Mouse (Mus musculus) embryo, embryonic 10.5 days (tissue): ENCODE results near the gene Cpeb4.

Source experiments
- DNase-seq: peaks from one replicate; pipeline ENCODE4 v3.0.0-alpha.2; 2015; ENCODE audit warnings: low spot score

Gene Cpeb4

DNA sequence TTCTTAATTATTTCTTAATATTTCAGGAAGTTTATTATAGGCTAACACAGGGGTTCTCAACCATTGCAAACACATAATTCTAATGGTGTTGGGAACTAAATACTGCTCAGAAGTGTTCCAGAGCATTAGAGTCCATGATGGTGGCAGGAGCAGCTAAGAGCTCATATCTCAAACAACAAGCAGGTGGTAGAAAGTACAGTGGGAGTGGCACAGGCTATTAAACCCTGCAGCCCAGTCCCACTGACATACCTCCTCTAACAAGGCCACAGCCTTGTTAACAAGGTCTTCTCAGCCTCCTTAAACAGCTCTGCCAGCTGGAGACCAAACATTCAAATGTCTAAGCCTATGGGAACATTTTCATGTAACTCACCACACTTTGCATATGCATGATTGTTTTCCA lies 27.2 kb downstream of the Cpeb4 start:
- DNase-seq = no peak

DNA sequence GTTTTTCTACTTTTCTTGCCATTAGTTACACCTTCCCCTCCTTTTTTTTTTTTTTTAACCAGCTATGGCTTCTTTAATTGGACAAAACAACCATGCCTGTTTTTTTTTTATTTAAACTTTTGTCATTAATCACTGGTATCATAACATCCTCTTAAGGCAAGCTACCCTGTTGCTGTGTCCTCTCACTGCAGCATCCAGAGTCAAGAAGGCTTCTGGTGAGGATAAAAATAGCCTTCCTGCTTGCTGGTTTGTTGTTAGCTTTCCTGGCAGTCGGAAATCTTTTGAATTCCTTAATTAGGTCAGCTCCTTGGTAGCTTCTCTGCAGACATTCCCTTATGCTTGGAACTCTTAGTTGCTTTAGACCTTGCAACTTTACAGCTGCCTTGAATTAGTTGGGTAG lies 28.7 kb downstream of the Cpeb4 start:
- DNase-seq = peak; percentile 4

- no peak for DNase-seq
Measured at GRCm38 (mm10) chr11:31902251-31903001, 30.4 kb downstream of the Cpeb4 start.

GRCm38 (mm10) chr11:31906499-31906898 lies 34.5 kb downstream of the Cpeb4 start:
- DNase-seq = no peak

DNA sequence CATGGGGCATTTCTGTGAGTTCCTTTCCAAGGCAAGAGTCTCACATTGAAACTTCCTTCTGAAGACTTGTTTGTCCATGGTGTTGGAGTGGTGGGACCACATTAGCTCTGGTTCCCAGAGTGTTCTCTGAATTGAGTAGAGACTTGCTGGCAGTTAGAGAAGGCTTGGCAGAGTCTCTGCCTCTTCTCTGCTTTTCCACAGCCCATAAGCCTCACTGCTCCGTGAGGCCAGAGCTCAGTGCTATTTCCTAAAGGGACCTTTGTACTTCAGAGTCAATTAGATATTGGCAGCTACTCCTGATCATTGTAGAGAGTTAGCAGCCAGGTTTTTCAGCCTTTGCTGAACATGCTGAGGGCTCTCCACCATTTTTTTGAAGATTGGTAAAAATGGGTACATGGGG lies 35.6 kb downstream of the Cpeb4 start:
- DNase-seq = no peak

GRCm38 (mm10) chr11:31912958-31913357 lies 40.9 kb downstream of the Cpeb4 start:
- no peak for DNase-seq

- no peak for DNase-seq
Measured at GRCm38 (mm10) chr11:31917769-31918168, 45.8 kb downstream of the Cpeb4 start.

- no peak for DNase-seq
Measured at GRCm38 (mm10) chr11:31930051-31930450, 58.0 kb downstream of the Cpeb4 start.

GRCm38 (mm10) chr11:31935652-31936051 lies 63.6 kb downstream of the Cpeb4 start:
- no peak for DNase-seq

GRCm38 (mm10) chr11:31936910-31937525 lies 65.0 kb downstream of the Cpeb4 start:
- DNase-seq = no peak

- no peak for DNase-seq
Measured at GRCm38 (mm10) chr11:31940898-31941639, 69.1 kb downstream of the Cpeb4 start.

DNA sequence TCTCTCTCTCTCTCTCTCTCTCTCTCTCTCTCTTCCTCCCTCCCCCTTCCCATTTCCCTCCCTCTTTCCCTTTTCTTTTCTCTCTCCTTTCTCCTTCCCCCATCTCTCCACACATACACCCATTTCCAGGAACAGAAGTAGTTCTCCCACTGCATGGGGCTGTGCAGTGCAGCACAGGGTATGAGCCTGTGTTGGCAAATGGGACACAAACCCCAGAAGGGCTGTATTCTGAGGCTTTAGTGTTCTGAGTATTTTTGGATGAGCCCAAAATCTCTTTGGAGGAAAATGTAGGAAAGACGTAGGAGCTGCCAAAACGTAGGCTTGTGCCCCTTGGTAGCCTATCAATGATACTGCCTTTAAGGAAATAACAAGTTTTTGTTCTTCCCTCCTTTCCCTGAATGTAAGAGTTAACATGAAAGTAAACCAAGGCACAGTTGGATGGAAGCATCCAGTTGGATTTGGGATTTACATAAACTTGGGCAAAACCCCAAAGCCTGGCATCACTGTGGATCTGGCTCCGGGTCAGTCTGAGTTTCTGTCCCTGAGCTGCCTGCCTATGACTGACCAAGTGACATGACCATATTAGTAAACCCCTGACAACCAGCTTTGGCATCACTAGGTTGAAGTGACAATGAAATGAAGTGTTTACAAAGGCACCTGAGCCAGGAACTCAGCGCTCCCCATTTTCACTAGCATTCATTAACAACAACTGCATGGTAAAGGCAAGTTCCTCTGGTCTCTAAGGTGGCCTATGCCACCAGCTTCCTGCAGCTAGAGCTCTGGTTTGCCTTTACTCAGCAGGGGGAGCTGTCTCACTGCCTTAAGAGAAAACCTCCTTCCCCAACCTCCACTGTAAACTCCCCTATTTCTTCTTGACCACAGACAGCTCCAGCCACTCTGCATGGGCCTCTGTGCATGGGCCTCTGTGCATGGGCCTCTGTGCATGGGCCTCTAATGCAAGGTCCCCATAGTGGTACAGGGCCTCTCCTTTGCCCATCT lies 69.9 kb downstream of the Cpeb4 start:
- DNase-seq = no peak

DNA sequence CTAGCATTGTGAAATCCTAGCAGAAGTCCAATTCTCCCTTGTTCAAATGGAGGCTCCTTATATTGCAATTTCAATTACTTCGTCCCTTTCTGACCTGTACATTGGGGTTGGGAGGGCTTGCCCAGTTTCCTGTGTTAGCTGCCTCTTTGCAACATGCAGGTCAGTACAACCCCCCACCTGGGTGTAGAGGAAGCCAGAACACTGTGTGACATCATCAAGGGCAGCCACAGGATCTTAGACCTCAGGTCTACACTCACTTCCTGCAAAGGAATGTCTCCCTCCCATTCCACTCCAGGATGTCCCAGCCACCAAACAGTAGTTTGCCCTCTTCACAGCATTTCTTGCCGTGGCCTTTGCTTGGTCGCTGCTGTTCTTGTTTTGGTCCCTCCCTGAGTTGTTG lies 73.5 kb downstream of the Cpeb4 start:
- no peak for DNase-seq

DNA sequence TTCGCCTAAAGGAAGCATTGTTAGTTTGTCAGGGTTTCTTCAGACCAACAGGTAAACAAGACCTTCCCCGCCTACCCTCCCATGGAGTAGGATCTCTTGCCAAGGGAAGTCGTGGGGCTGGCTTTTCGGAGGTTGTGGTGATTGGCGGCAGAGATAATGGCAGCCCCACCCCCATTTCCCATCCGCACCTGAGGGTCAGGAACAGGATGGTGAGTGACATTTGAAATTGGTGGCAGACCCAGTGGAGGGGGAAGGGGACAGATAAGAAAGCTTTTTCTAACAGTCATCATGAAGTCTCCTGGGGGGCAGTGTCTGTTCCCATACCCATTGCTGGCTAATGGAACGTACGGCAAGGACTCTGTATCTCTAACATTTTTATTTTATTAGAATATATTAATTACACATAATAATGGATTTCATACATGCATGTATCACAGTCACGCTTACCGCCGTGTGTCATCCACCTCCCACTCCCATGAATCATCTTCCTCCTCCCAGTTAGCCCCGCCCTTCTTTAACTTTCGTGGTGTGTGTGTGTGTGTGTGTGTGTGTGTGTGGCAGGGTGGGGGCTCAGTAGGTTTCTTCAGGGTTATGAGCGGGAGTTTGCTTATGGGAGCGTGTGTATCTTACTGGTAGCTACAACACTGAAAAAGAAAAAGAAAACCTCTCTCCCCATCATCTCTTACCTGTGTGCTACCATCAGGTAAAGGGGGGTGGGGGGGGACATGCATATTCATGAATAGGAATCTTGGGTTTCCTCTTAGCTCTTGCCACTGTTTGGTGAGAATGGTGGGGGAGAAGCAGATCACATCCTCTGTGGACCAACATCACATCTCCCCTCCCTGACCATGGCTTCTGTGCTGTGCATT lies 76.7 kb downstream of the Cpeb4 start:
- DNase-seq = no peak

DNA sequence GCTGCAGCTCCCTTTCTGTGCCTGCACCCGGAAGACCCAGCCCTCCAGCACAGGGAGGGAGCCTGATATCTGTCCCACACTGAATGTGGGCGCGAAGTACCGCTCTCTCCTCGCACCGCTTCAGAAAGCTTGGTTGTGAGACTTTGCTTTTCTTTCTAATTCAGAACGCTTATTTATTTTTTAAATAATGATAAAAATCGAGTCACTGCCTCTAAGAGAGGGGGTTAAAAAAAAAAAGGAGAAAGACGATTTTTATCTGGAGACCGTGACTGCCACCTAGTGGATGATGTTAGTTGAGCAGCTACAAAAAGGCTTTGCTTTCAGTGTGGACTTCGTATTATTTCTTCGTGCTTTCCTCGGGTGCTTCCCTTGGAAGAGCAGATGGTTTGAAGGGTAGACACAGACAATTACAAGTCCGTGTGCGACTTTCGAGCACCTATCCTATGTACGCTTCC lies 77.3 kb downstream of the Cpeb4 start:
- DNase-seq = peak; percentile 95

DNA sequence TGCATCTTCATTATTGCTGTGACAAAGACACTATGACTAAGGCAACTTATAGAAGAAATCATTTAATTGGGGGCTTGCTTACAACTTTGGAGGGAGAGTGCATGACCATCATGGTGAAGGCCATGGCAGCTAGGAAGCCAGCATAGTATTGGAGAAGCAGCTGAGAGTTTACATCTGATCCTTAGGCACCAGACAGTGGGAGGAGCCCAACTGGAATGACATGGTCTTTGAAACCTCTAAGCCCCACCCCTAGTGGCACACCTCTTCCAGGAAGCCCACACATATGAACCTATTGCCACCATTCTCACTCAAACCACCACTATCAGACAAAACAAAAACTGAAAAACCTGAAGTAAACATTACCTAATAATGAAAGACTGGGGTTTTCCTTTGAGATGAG lies 88.1 kb downstream of the Cpeb4 start:
- DNase-seq = no peak

- no peak for DNase-seq
Measured at GRCm38 (mm10) chr11:31963993-31964392, 92.0 kb downstream of the Cpeb4 start.

GRCm38 (mm10) chr11:31965256-31966134 lies 93.5 kb downstream of the Cpeb4 start, which contains the start of gene 4930524B15Rik:
Gene 4930524B15Rik (plus strand): TSS chr11:31965592.
- peak; percentile 50 for DNase-seq

GRCm38 (mm10) chr11:31974132-31974531 lies 102.1 kb downstream of the Cpeb4 start:
- no peak for DNase-seq

DNA sequence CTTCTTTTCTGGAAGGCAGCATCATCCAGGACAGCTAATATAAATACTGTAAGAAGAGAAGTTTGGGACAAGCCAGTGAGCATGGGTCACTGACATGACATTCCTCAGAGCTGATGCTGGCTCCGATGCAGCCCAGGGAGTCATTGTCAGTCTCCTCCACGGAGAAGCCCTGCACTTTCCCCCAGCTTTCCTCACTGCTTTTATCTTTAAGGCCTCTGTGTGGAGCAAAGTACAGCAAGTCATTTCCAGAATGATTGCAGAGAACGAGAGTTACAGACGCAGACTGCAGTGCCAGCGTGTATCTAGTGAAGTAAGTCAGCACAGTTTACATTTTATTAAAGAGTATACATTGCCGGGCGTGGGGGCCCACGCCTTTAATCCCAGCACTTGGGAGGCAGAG lies 102.8 kb downstream of the Cpeb4 start:
- peak; percentile 24 for DNase-seq
